Mouse (Mus musculus) bone marrow, adult 2 months (tissue): Measurements from ENCODE around the gene Hcn1.

ENCODE experiments used
- CTCF ChIP-seq: fragments of 200-500 bp; IDR thresholded peaks from 2 replicates; pipeline ENCODE4 v1.5.1; 2011; ENCODE audit warnings: low read length, control low read depth; ENCODE audit not compliant: control insufficient read depth, insufficient read depth
- POLR2A ChIP-seq: fragments of 200-500 bp; IDR thresholded peaks from 2 replicates; pipeline ENCODE4 v1.6.1; 2011; ENCODE audit warnings: low read depth, mild to moderate bottlenecking, control low read depth, low read length, borderline replicate concordance; ENCODE audit not compliant: control insufficient read depth

DNA sequence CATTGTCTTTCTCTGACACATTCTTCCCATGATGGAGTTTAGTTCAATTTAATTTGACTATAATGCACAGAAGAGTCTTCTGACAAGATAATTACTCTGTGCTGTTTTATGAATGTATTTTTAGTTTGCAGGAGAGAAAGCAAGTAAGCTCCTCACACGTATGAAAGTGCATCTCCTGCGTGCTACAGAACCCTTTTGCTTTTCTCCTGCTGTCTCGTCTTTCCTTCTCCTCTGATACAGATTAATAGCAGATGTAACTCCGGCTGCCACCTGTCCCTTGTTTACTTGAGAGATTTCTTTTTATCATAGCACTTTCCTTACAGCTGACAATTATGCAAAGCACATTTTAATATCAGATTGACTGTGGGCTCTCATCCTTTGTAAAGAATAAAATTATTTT, 120.0 kb downstream of the Hcn1 start:
- TF ChIP-seq CTCF (no peak), POLR2A (no peak)
